Mouse (Mus musculus): ENCODE measurements around the gene Il15ra.

- no peak for TF ChIP-seq CTCF (IDR thresholded peaks at IDR 0.05; ENCODE audit: low read depth)
- TF ChIP-seq EP300 (optimal IDR thresholded peaks at IDR 0.05): no peak
These were observed 42.2 kb upstream of the Il15ra start for GRCm38 (mm10) chr2:11662907-11663230.
